Mouse (Mus musculus) heart, embryonic 10.5 days (tissue): ENCODE results near the gene Clcn2. TPM values are rescaled to one million over a fixed set of nuclear protein-coding genes. Genes with fewer than 3 reads are reported as not detected.

Experiments used
- DNase-seq: peaks from one replicate; pipeline ENCODE4 v3.0.0-alpha.2; 2017; ENCODE audit warnings: low spot score
- H3K27ac ChIP-seq: fragments of 300-500 bp; sonication (generic); 2 replicates; pipeline ENCODE4 v1.5.1; 2016; ENCODE audit warnings: mild to moderate bottlenecking
- H3K27me3 ChIP-seq: fragments of 300-500 bp; sonication (generic); 2 replicates; pipeline ENCODE4 v1.6.1; 2016; ENCODE audit warnings: mild to moderate bottlenecking; ENCODE audit not compliant: poor library complexity, insufficient read depth, severe bottlenecking
- H3K36me3 ChIP-seq: fragments of 300-500 bp; sonication (generic); 2 replicates; pipeline ENCODE4 v1.6.1; 2016; ENCODE audit warnings: mild to moderate bottlenecking, moderate library complexity
- H3K4me1 ChIP-seq: fragments of 300-500 bp; sonication (generic); 2 replicates; pipeline ENCODE4 v1.6.1; 2016; ENCODE audit warnings: mild to moderate bottlenecking
- H3K4me3 ChIP-seq: fragments of 300-500 bp; sonication (generic); 2 replicates; pipeline ENCODE4 v1.5.1; 2016; ENCODE audit warnings: mild to moderate bottlenecking, moderate library complexity
- H3K9me3 ChIP-seq: fragments of 300-500 bp; sonication (generic); 2 replicates; pipeline ENCODE4 v1.6.1; 2016; ENCODE audit warnings: mild to moderate bottlenecking, moderate library complexity
- WGBS: fragments of 180-500 bp; shearing (Covaris S2); methylation state at CpG from one replicate; pipeline ENCODE4 v1.1.7; 2016; 5-methylcytosine and 5-hydroxymethylcytosine counted together
- polyA plus RNA-seq: library from polyadenylated mRNA; unstranded; fragments of >200 nt; fragmentation: Nextera tagmentation; extraction: Ambion mirVana; gene quantifications from 2 replicates; pipeline ENCODE4 v1.2.1, GENCODE M21; 2016

Clcn2 gene
- polyA plus RNA-seq, 1 experiment from 2014 or later, result 10.3 TPM

- Histone ChIP-seq H3K9me3 (no peaks in the 10 kb centered on the region), H3K27me3 (peaks cover 77% of the 10 kb centered on the region), H3K27ac (peak within 1 kb of the TSS; percentile 81)
These were observed 15.6 kb upstream of the Clcn2 start, which contains the start of gene Chrd for GRCm38 (mm10) chr16:20732925-20733730. Gene Chrd (plus strand): TSS chr16:20733127.

GRCm38 (mm10) chr16:20732251-20732924 lies 14.8 kb upstream of the Clcn2 start:
- DNase-seq, result no peak
- Histone ChIP-seq H3K36me3 (no peaks in the 10 kb centered on the region), H3K27me3 (peaks cover 70% of the 10 kb centered on the region)

More at GRCm38 (mm10) chr16:20732925-20733730, 15.6 kb upstream of the Clcn2 start, which contains the start of gene Chrd:
- Histone ChIP-seq H3K36me3 (no peaks in the 10 kb centered on the region), H3K4me3 (peak within 1 kb of the TSS; percentile 69), H3K4me1 (peaks cover 37% of the 10 kb centered on the region)
- under 1% methylated on average over 58 of the region's 70 CpGs for WGBS
- no peak for DNase-seq

GRCm38 (mm10) chr16:20731688-20732087 lies 14.1 kb upstream of the Clcn2 start:
- Histone ChIP-seq H3K9me3 (no peaks in the 10 kb centered on the region), H3K36me3 (no peaks in the 10 kb centered on the region), H3K27me3 (peaks cover 63% of the 10 kb centered on the region), H3K27ac (no peak overlapping the region), H3K4me3 (no peak overlapping the region), H3K4me1 (peaks cover 37% of the 10 kb centered on the region)
- 58% methylated on average over 5 of the region's 5 CpGs for WGBS
- no peak for DNase-seq

More at GRCm38 (mm10) chr16:20732251-20732924, 14.8 kb upstream of the Clcn2 start:
- 1% methylated on average over 30 of the region's 30 CpGs for WGBS
- Histone ChIP-seq H3K9me3 (no peaks in the 10 kb centered on the region), H3K27ac (peak overlapping the region; percentile 81), H3K4me3 (peak overlapping the region; percentile 69), H3K4me1 (peaks cover 37% of the 10 kb centered on the region)

- Histone ChIP-seq H3K36me3 (no peaks in the 10 kb centered on the region), H3K9me3 (no peaks in the 10 kb centered on the region), H3K4me1 (peaks cover 37% of the 10 kb centered on the region), H3K4me3 (no peak overlapping the region), H3K27ac (no peak overlapping the region), H3K27me3 (peaks cover 56% of the 10 kb centered on the region)
- WGBS, result 25% methylated on average over 5 of the region's 5 CpGs
- DNase-seq, result no peak
These were observed 12.8 kb upstream of the Clcn2 start for GRCm38 (mm10) chr16:20730293-20730711.

GRCm38 (mm10) chr16:20726384-20726783 lies 8.8 kb upstream of the Clcn2 start:
- no peak overlapping the region for H3K27ac ChIP-seq
- H3K4me3 ChIP-seq, result no peak overlapping the region
- H3K36me3 ChIP-seq, result peaks cover 11% of the 10 kb centered on the region
- H3K4me1 ChIP-seq, result peaks cover 8% of the 10 kb centered on the region; the same call in 1 of the 2 replicates
- H3K27me3 ChIP-seq, result peaks cover 20% of the 10 kb centered on the region
- no peaks in the 10 kb centered on the region for H3K9me3 ChIP-seq
- 67% methylated on average over 1 of the region's 1 CpGs for WGBS
- no peak for DNase-seq

- Histone ChIP-seq H3K9me3 (no peaks in the 10 kb centered on the region), H3K27me3 (peaks cover 18% of the 10 kb centered on the region), H3K27ac (no peak overlapping the region), H3K36me3 (peaks cover 17% of the 10 kb centered on the region), H3K4me3 (no peak overlapping the region), H3K4me1 (peaks cover 8% of the 10 kb centered on the region; the same call in 1 of the 2 replicates)
- 72% methylated on average over 4 of the region's 4 CpGs for WGBS
- DNase-seq, result no peak
These were observed 8.2 kb upstream of the Clcn2 start for GRCm38 (mm10) chr16:20725750-20726149.

GRCm38 (mm10) chr16:20725321-20725720 lies 7.8 kb upstream of the Clcn2 start:
- H3K27ac ChIP-seq, result no peak overlapping the region
- H3K4me3 ChIP-seq, result no peak overlapping the region
- H3K27me3 ChIP-seq, result peaks cover 14% of the 10 kb centered on the region
- WGBS, result 73% methylated on average over 7 of the region's 7 CpGs
- no peak for DNase-seq
- peaks cover 6% of the 10 kb centered on the region; the same call in 1 of the 2 replicates for H3K4me1 ChIP-seq
- peaks cover 21% of the 10 kb centered on the region for H3K36me3 ChIP-seq
- no peaks in the 10 kb centered on the region for H3K9me3 ChIP-seq

- H3K27ac ChIP-seq, result no peak overlapping the region
- H3K4me3 ChIP-seq, result no peak overlapping the region
- WGBS, result 27% methylated on average over 5 of the region's 5 CpGs
- peaks cover 27% of the 10 kb centered on the region for H3K36me3 ChIP-seq
- peaks cover 8% of the 10 kb centered on the region; the same call in 1 of the 2 replicates for H3K27me3 ChIP-seq
- DNase-seq, result no peak
- H3K9me3 ChIP-seq, result no peaks in the 10 kb centered on the region
- H3K4me1 ChIP-seq, result no peaks in the 10 kb centered on the region
These were observed 6.8 kb upstream of the Clcn2 start for GRCm38 (mm10) chr16:20724338-20724748.

- 28% methylated on average over 4 of the region's 4 CpGs for WGBS
- peaks cover 8% of the 10 kb centered on the region; the same call in 1 of the 2 replicates for H3K27me3 ChIP-seq
- no peak for DNase-seq
- H3K4me1 ChIP-seq, result peaks cover 6% of the 10 kb centered on the region
- peaks cover 27% of the 10 kb centered on the region for H3K36me3 ChIP-seq
- no peaks in the 10 kb centered on the region for H3K9me3 ChIP-seq
- no peak overlapping the region for H3K27ac ChIP-seq
- no peak overlapping the region for H3K4me3 ChIP-seq
These were observed 5.7 kb upstream of the Clcn2 start for GRCm38 (mm10) chr16:20723247-20723646.

GRCm38 (mm10) chr16:20722736-20723135 lies 5.2 kb upstream of the Clcn2 start:
- Histone ChIP-seq H3K4me3 (no peak overlapping the region), H3K27me3 (peaks cover 8% of the 10 kb centered on the region; the same call in 1 of the 2 replicates), H3K9me3 (no peaks in the 10 kb centered on the region), H3K4me1 (peaks cover 6% of the 10 kb centered on the region), H3K27ac (no peak overlapping the region), H3K36me3 (peaks cover 27% of the 10 kb centered on the region)
- DNase-seq, result no peak
- WGBS, result 45% methylated on average over 4 of the region's 4 CpGs

- Histone ChIP-seq H3K4me1 (peaks cover 10% of the 10 kb centered on the region), H3K36me3 (peaks cover 27% of the 10 kb centered on the region), H3K4me3 (no peak overlapping the region), H3K27ac (no peak overlapping the region), H3K9me3 (no peaks in the 10 kb centered on the region), H3K27me3 (peaks cover 8% of the 10 kb centered on the region; the same call in 1 of the 2 replicates)
- 75% methylated on average over 10 of the region's 10 CpGs for WGBS
- DNase-seq, result no peak
These were observed 4.3 kb upstream of the Clcn2 start for GRCm38 (mm10) chr16:20721808-20722207.

GRCm38 (mm10) chr16:20717978-20718670 lies 578 bp upstream of the Clcn2 start:
- no peaks in the 10 kb centered on the region for H3K9me3 ChIP-seq
- peaks cover 5% of the 10 kb centered on the region; the same call in 1 of the 2 replicates for H3K27me3 ChIP-seq
- H3K4me1 ChIP-seq, result peaks cover 46% of the 10 kb centered on the region
- DNase-seq, result no peak
- peaks cover 27% of the 10 kb centered on the region for H3K36me3 ChIP-seq
- H3K27ac ChIP-seq, result peak overlapping the region; percentile 91
- WGBS, result 3% methylated on average over 18 of the region's 18 CpGs
- H3K4me3 ChIP-seq, result peak overlapping the region; percentile 66
